Mouse (Mus musculus) lung, adult 2 months (tissue): ENCODE results near the gene Inpp4b. TPM values are rescaled to one million over a fixed set of nuclear protein-coding genes. Genes with fewer than 3 reads are reported as not detected.

Experiments used
- DNase-seq: peaks from one replicate; pipeline ENCODE4 v3.0.0; 2022
- H3K4me1 ChIP-seq: fragments of 200-500 bp; 2 replicates; pipeline ENCODE4 v1.6.1; 2011; ENCODE audit warnings: low read length; ENCODE audit not compliant: control insufficient read depth, insufficient read depth
- H3K4me3 ChIP-seq: fragments of 200-500 bp; replicated peaks from 2 replicates; pipeline ENCODE3; 2011; ENCODE audit warnings: low read depth, mild to moderate bottlenecking, control low read depth, low read length; ENCODE audit errors: extremely low read depth
- CTCF ChIP-seq: fragments of 200-500 bp; IDR thresholded peaks from 2 replicates; pipeline ENCODE4 v1.5.1; 2011; ENCODE audit warnings: mild to moderate bottlenecking, low read length, control low read depth; ENCODE audit not compliant: insufficient read depth
- POLR2A ChIP-seq: fragments of 200-500 bp; IDR thresholded peaks from 2 replicates; pipeline ENCODE4 v1.6.1; 2011; ENCODE audit warnings: low read depth, mild to moderate bottlenecking, control low read depth, low read length, borderline replicate concordance; ENCODE audit errors: extremely low read depth
- WGBS: fragments of 180-500 bp; shearing (Covaris S2); methylation state at CpG from one replicate; pipeline ENCODE4 v1.1.7; 2018; 5-methylcytosine and 5-hydroxymethylcytosine counted together
- polyA plus RNA-seq: library from polyadenylated mRNA; depleted of rRNA; stranded (reverse); fragments of >200 nt; gene quantifications from 2 replicates; pipeline ENCODE4 v1.2.3, GENCODE M21; 2012

The Inpp4b gene
- polyA plus RNA-seq, 1 experiment = 2.6 TPM

DNA sequence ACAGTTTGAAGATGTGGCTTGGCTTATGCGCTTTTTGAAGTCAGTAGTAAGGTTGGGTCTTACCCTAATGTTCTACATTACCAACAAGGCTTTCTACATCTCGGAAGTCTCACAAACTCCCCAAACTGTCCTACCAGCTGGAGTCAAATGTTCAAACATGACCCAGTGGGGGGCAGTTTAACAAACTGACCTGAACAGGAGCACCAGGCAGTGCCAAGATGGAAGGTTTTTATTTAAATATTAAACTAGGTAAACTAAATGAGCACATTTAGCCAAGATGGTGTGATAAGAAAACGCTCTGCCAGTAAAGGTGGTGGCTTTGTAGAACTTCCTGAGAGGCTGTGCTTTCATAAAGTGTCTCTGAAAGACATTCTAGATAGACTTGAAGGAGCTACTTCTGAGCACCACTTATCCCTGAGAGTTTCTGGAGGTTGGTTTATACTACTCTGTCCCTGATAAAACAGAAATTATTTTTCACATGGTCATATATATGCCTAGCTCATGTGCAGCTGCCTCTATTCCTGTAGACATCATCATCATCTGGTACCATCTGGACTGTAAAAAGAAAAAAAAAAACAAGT is 251.9 kb downstream of the Inpp4b start:
- no peak for DNase-seq
- Histone ChIP-seq H3K4me1 (no peaks in the 10 kb centered on the region), H3K4me3 (no peak overlapping the region)
- 68% methylated on average over 3 of the region's 3 CpGs for WGBS
- TF ChIP-seq CTCF (no peak), POLR2A (no peak)

DNA sequence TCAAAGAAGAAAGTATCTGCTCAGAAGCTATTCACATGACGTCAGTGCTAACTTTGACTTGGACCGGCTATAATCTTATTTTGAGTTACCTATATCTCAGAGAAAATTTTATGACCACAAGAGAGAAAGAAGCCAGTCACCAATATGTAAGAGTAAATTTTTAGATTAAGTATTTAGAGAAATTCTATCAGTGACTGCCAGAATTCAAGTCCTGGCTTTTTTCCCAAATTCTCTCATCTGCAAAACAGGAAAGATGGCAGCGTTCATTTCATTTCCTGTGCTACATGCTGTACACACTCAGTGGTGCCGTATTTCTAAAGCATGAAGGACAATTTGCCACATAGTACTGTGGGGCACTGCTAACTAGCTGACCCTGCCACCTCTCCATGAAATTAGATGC is 256.9 kb downstream of the Inpp4b start:
- Histone ChIP-seq H3K4me3 (no peak overlapping the region), H3K4me1 (no peaks in the 10 kb centered on the region; the same call in 1 of the 2 replicates)
- TF ChIP-seq POLR2A (no peak), CTCF (no peak)
- WGBS = 59% methylated on average over 4 of the region's 4 CpGs
- DNase-seq = no peak

DNA sequence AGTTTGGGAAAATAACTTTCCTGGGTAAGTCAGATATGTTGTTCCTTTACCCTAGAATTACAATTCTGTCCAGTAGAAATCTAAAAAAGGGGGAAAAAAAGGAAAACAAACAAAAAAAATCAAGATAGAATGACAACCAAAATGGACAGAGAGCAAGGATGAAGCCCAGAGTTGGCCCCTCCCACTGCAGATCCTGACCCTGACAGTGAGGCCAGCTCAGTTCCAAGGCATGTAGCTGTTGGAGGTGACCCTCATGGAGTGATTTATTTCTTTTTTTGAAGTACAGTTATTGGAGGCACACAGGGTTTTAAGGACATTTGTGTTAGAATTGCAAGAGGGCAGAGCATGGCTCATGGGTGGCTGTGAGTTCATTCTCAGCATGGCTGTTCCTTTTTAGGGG is 258.8 kb downstream of the Inpp4b start:
- H3K4me3 ChIP-seq = no peak overlapping the region
- DNase-seq = no peak
- no peaks in the 10 kb centered on the region; the same call in 1 of the 2 replicates for H3K4me1 ChIP-seq
- TF ChIP-seq CTCF (no peak), POLR2A (no peak)

DNA sequence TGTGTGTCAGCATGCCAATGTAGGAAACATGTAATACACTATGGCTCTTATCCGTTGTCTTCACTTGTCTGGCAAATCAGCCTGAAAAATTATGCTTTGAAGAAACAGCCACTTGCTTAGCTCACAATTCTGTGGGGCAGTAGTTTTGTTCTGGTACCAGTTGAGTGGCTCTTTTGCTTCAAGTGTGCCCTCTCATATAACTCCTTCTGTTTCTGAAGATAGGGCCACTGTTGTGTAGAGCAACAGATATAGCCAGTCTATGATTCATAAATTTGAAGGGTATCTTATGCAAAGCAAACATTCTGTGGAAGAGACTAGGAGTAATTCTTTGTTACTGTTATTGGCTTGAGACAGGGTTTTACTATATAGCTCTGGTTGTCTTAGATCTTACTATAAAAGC is 265.7 kb downstream of the Inpp4b start:
- 73% methylated on average over 1 of the region's 1 CpGs for WGBS

DNA sequence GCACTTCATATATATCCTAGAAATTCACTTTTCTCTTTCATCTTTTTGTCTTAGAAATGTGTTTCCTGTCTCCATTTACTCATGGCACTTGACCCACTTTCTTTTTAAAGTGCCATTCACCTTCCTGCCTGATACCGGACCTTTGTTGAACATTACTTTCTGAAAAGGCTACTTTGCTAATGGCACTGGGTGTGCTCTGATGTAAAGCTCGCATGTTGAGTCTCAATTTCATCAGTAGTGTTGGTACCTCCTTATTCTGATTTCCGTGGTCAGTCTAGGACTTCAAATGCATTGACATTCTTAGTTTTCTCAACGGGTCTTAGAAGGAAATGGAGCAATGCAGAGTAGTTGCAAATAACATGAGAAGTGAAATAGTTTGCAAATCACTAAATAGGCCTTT is 266.7 kb downstream of the Inpp4b start:
- 56% methylated on average over 4 of the region's 4 CpGs for WGBS
- no peak for DNase-seq
- TF ChIP-seq POLR2A (no peak), CTCF (no peak)

More for the DNA sequence above, 265.7 kb downstream of the Inpp4b start:
- DNase-seq = no peak
- Histone ChIP-seq H3K4me3 (no peak overlapping the region), H3K4me1 (no peaks in the 10 kb centered on the region; the same call in 1 of the 2 replicates)
- TF ChIP-seq CTCF = no peak
- TF ChIP-seq POLR2A = no peak

DNA sequence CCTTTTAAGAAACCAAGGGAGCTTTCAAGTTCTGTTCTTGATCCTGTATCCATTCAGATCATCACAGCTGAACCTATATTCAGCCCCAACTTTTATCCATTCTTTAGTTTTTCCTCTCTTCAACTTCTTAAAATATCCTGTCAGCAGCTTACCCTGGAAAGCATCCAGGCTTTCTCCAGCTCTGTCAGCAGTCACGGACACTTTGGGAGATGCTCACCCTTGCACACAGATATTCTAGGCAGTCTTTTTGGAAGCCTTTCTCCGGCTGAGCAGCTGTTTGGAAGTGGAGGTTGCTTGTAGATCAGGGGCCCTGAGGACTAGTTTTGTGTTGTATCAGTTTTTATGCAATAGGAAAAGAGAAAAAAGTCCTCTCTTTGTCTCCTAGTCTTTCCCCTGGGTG is 270.3 kb downstream of the Inpp4b start:
- 60% methylated on average over 2 of the region's 2 CpGs for WGBS
- H3K4me3 ChIP-seq = no peak overlapping the region
- DNase-seq = no peak
- TF ChIP-seq POLR2A (no peak), CTCF (no peak)
- H3K4me1 ChIP-seq = no peaks in the 10 kb centered on the region; the same call in 1 of the 2 replicates

More for the DNA sequence above, 266.7 kb downstream of the Inpp4b start:
- Histone ChIP-seq H3K4me3 (no peak overlapping the region), H3K4me1 (no peaks in the 10 kb centered on the region; the same call in 1 of the 2 replicates)

DNA sequence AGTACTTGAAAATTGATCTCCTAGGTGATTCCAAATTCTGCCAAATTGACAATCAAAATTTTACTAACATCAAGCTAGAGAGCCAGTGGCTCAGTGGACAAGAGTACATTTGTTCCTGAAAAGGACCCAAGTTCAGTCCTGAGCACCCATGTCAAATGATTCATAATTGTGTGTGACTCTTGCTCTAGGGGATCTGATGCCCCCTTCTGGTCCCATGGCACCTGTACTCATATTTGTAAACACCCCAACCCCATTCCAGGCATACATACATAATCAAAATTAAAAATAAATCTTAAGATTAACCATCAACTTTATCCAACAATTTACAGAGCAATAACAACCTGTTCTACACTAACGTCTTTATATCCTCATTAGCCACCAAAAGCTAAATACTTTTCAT is 271.8 kb downstream of the Inpp4b start:
- H3K4me3 ChIP-seq = no peak overlapping the region
- TF ChIP-seq POLR2A (no peak), CTCF (no peak)
- H3K4me1 ChIP-seq = no peaks in the 10 kb centered on the region; the same call in 1 of the 2 replicates
- 84% methylated on average over 1 of the region's 1 CpGs for WGBS
- no peak for DNase-seq

DNA sequence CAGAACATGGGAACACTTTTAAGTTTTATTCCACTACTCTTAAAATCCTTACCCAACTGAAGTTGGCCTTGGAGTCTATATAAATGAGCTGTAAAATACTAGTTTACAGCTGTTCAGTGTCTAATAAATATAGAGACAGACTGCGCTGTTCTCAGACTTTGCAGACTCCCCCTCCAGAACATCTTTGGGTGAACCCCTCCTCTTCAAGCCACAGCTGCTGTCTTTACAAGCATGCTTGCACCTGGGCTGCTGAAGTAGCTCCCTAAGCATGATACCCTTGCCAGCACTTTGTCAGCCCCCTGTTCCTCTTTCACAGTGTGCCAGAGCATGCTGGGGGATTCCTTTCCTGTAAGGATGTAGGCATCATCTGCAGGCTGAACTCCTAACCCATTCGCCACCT is 272.2 kb downstream of the Inpp4b start:
- no peaks in the 10 kb centered on the region for H3K4me1 ChIP-seq
- 81% methylated on average over 2 of the region's 2 CpGs for WGBS
- TF ChIP-seq CTCF (no peak), POLR2A (no peak)
- H3K4me3 ChIP-seq = no peak overlapping the region
- no peak for DNase-seq

DNA sequence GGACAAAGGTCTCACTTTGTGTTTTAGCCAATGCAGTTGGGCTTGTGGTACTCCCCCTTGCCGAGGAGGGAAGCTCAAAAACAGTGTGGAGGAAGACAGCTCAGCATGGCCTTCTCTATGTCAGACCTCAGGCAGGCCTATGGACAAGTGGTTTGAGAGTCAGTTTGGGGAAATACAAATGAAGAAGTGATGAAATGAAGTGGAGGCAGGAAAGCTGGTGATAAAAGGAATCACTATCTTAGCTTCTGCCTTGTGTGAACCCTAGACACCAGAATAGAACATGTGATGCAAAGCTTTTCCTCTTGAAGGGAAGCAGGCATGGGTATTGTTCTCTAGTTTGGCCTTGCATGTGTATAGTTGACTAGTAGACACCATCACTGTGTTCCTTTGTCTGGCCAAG is 273.2 kb downstream of the Inpp4b start:
- no peak for TF ChIP-seq POLR2A
- TF ChIP-seq CTCF = no peak
- no peak overlapping the region for H3K4me3 ChIP-seq
- 67% methylated on average over 1 of the region's 1 CpGs for WGBS
- DNase-seq = no peak
- H3K4me1 ChIP-seq = no peaks in the 10 kb centered on the region

DNA sequence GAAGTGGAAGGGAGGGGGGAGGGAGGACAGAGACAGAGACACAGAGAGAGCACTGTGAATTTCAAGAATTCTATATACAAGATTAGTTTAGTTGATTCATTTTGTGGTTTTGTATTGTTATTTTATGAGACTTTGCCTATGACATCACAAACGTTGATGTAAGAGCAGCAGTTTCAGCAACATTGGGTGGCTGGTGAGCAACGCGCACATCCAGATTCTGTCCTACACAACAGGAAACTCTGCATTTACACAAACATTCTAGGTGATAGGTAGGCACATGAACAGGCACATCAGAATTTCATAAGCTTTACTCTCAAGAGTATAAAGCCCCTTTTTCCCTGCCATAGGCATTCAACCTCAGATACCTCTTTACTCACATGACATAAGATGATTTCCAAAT is 276.6 kb downstream of the Inpp4b start:
- Histone ChIP-seq H3K4me3 (no peak overlapping the region), H3K4me1 (no peaks in the 10 kb centered on the region)
- DNase-seq = no peak
- 88% methylated on average over 3 of the region's 3 CpGs for WGBS
- no peak for TF ChIP-seq CTCF

DNA sequence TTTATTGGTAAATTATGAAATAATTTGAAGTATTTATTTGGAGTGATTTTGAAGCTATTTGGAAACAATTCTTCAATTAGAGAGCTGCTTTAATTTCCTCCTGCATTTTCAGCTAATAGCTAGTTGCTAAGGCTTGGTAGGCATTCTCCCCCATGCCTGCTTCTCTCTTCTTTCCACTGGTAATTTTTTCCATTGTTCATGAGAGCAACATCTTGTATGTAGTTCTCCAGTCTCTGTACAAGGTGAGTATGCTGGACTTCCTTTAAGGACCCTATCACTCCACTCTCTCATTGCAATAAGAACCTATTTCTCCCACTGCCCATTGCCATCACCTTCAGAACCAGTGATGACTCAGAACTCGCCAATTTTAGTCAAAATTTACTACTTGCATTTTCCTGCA is 292.7 kb downstream of the Inpp4b start:
- TF ChIP-seq CTCF (no peak), POLR2A (no peak)
- no peak for DNase-seq
- Histone ChIP-seq H3K4me1 (no peaks in the 10 kb centered on the region; the same call in 1 of the 2 replicates), H3K4me3 (no peak overlapping the region)
- 92% methylated on average over 1 of the region's 1 CpGs for WGBS
